ENCODE assay signal across 21 mouse cellular contexts in the genomic region with DNA sequence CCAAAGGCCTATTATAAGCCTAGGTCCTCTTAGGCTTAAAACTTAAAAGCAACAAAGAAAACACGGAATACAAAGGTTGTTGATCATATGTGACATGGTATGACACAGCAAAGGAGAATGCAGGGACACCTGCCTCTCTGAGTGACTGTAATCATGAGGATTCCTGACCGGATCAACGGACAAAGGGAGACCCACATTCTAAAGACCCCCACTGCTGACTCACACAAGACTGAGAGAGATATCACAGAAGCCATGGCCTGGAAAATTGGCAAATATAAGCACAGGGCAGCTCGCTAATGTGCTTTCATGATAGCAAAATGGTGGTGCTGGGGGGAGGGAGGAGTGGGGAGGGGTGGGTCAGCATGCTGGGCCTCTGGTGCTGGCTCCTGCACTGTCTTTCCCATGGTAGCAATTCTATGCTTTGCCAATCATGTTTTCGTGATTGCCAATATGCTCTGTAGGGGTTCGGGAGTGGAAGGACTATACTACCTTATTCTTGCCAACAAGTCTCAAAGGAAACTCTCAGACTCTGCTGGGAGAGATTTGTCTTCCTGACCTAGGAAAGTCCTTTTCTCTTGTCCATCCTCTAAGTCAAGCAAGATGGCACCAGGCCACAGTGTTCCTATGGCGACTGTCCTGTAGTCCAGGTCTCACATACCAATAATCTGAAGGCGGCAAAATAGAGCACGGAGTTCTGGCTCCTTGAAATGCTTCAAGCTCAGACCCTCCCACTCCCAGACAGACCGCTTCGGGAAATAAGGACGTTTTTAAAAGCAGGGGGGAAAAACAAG.
DNase-seq lines count a peak whose midpoint lies in the region; ATAC-seq lines count a peak whose summit lies in the region.
"Had no signal": no experiment of that assay in that cellular context is flagged by ENCODE, and none has a peak within 500 bp of the region (broad histone marks: within the 10 kb centered on the region; RNA-seq: fewer than 3 reads in every experiment).

No protein-coding gene starts in this region.

- H3K27ac ChIP-seq in hindbrain, embryonic 15.5 days (replicated peaks) = no peak overlapping the region
- H3K27ac ChIP-seq in hindbrain, embryonic 10.5 days = no peak overlapping the region
- H3K27ac ChIP-seq in midbrain, embryonic 11.5 days (ENCODE audit: low read depth, low read length) = no peak overlapping the region
- H3K27ac ChIP-seq in neural tube, embryonic 15.5 days (replicated peaks) = no peak overlapping the region
- H3K27ac ChIP-seq: embryonic facial prominence, embryonic 10.5 days; layer of hippocampus, adult 2 months; limb, embryonic 10.5 days had no signal

- H3K4me1 ChIP-seq in hindbrain, embryonic 15.5 days (replicated peaks) = no peaks in the 10 kb centered on the region
- H3K4me1 ChIP-seq in hindbrain, embryonic 10.5 days (replicated peaks) = 0 out of 2 replicates have a peak, but pooled peaks cover 3% of the 10 kb centered on the region
- no peaks in the 10 kb centered on the region for H3K4me1 ChIP-seq in midbrain, embryonic 11.5 days (ENCODE audit: control insufficient read depth, insufficient read depth, low read length)
- no peaks in the 10 kb centered on the region for H3K4me1 ChIP-seq in neural tube, embryonic 15.5 days
- H3K4me1 ChIP-seq: limb, embryonic 10.5 days had no signal

- H3K36me3 ChIP-seq in hindbrain, embryonic 15.5 days = no peaks in the 10 kb centered on the region
- H3K36me3 ChIP-seq in hindbrain, embryonic 10.5 days = no peaks in the 10 kb centered on the region
- H3K36me3 ChIP-seq in midbrain, embryonic 11.5 days (ENCODE audit: control insufficient read depth, insufficient read depth, low read length) = no peaks in the 10 kb centered on the region
- no peaks in the 10 kb centered on the region for H3K36me3 ChIP-seq in neural tube, embryonic 15.5 days
- H3K36me3 ChIP-seq: embryonic facial prominence, embryonic 10.5 days; G1E; limb, embryonic 10.5 days had no signal

- no peak overlapping the region for H3K4me3 ChIP-seq in hindbrain, embryonic 15.5 days
- H3K4me3 ChIP-seq in hindbrain, embryonic 10.5 days = no peak overlapping the region
- no peak overlapping the region for H3K4me3 ChIP-seq in midbrain, embryonic 11.5 days (ENCODE audit: low read depth, low read length)
- no peak overlapping the region for H3K4me3 ChIP-seq in neural tube, embryonic 15.5 days (replicated peaks)
- H3K4me3 ChIP-seq: embryonic facial prominence, embryonic 10.5 days; layer of hippocampus, adult 2 months; limb, embryonic 10.5 days had no signal

- no peaks in the 10 kb centered on the region for H3K27me3 ChIP-seq in hindbrain, embryonic 15.5 days
- H3K27me3 ChIP-seq in hindbrain, embryonic 10.5 days (ENCODE audit: insufficient read depth, poor library complexity, severe bottlenecking) = no peaks in the 10 kb centered on the region
- no peaks in the 10 kb centered on the region for H3K27me3 ChIP-seq in midbrain, embryonic 11.5 days (ENCODE audit: control insufficient read depth, insufficient read depth, low read length)
- H3K27me3 ChIP-seq in neural tube, embryonic 15.5 days (replicated peaks) = no peaks in the 10 kb centered on the region

- 62% methylated on average over 12 of the region's 12 CpGs for WGBS in hindbrain, embryonic 15.5 days
- WGBS in hindbrain, embryonic 10.5 days = 82% methylated on average over 12 of the region's 12 CpGs
- WGBS in midbrain, embryonic 11.5 days = 67% methylated on average over 12 of the region's 12 CpGs
- 82% methylated on average over 12 of the region's 12 CpGs for WGBS in neural tube, embryonic 15.5 days

- peak; percentile 84 for ATAC-seq in hindbrain, embryonic 15.5 days (ENCODE audit: low FRiP score, low read depth)
- ATAC-seq in midbrain, embryonic 11.5 days (ENCODE audit: low FRiP score) = peak; percentile 69
- ATAC-seq in neural tube, embryonic 15.5 days (ENCODE audit: low FRiP score) = peak; percentile 84
- ATAC-seq: liver, postnatal 0 days had no signal

- no peak overlapping the region for H3K4me2 ChIP-seq in hindbrain, embryonic 15.5 days
- no peak overlapping the region for H3K4me2 ChIP-seq in midbrain, embryonic 11.5 days
- H3K4me2 ChIP-seq in neural tube, embryonic 15.5 days = no peak overlapping the region

- H3K9ac ChIP-seq in hindbrain, embryonic 15.5 days = no peak overlapping the region
- H3K9ac ChIP-seq in midbrain, embryonic 11.5 days (ENCODE audit: low read length) = no peak overlapping the region
- H3K9ac ChIP-seq in neural tube, embryonic 15.5 days (replicated peaks) = no peak overlapping the region
- H3K9ac ChIP-seq: liver, postnatal 0 days had no signal

- H3K9me3 ChIP-seq in hindbrain, embryonic 15.5 days = no peaks in the 10 kb centered on the region
- no peaks in the 10 kb centered on the region for H3K9me3 ChIP-seq in hindbrain, embryonic 10.5 days
- no peaks in the 10 kb centered on the region for H3K9me3 ChIP-seq in midbrain, embryonic 11.5 days (ENCODE audit: control insufficient read depth, low read length)
- H3K9me3 ChIP-seq in neural tube, embryonic 15.5 days (replicated peaks) = no peaks in the 10 kb centered on the region
- H3K9me3 ChIP-seq: embryonic facial prominence, embryonic 10.5 days; limb, embryonic 10.5 days had no signal

- DNase-seq in cerebellum, postnatal 14 days = peak; percentile 36 to 43
- no peak for DNase-seq in cerebellum, adult 11-12 months
- no peak for DNase-seq in hindbrain, embryonic 10.5 days (ENCODE audit: low spot score)
- DNase-seq in midbrain, embryonic 11.5 days (ENCODE audit: low spot score, missing footprints) = no peak
- DNase-seq in adrenal gland, postnatal 14 days = no peak
- DNase-seq in urinary bladder, adult 18-20 months (ENCODE audit: low spot score in 2 of 2) = no peak
- DNase-seq: adrenal gland, postnatal 25 days; cerebellum, adult 2 months; heart, adult 11 months; kidney, adult 18-20 months; kidney, postnatal 10 days; liver, postnatal 0 days; lung, postnatal 10 days; right cerebral cortex, postnatal 25 days; thymus, adult 2 months had no signal

Comparison
In these comparisons a context has a peak if more than half of its experiments do, and no peak if none do; other contexts are left out.
1. DNase-seq: peak in cerebellum, postnatal 14 days (2 of 2); none in cerebellum, adult 11-12 months (single experiment), hindbrain, embryonic 10.5 days (single experiment), midbrain, embryonic 11.5 days (single experiment), adrenal gland, postnatal 14 days (single experiment) and urinary bladder, adult 18-20 months (0 of 2).
2. Peak in every context shown above with its lines, with median percentiles within 50 percentile points of each other: ATAC-seq.